Mouse (Mus musculus) frontal cortex, postnatal 36 days (tissue): ENCODE results near the gene Glis3.

ENCODE experiments used
- DNase-seq, 2 experiments: peaks; one replicate each; pipeline ENCODE4 v3.0.0; 2022; ENCODE audit warnings: low spot score in 2 of 2

Glis3 gene

DNA sequence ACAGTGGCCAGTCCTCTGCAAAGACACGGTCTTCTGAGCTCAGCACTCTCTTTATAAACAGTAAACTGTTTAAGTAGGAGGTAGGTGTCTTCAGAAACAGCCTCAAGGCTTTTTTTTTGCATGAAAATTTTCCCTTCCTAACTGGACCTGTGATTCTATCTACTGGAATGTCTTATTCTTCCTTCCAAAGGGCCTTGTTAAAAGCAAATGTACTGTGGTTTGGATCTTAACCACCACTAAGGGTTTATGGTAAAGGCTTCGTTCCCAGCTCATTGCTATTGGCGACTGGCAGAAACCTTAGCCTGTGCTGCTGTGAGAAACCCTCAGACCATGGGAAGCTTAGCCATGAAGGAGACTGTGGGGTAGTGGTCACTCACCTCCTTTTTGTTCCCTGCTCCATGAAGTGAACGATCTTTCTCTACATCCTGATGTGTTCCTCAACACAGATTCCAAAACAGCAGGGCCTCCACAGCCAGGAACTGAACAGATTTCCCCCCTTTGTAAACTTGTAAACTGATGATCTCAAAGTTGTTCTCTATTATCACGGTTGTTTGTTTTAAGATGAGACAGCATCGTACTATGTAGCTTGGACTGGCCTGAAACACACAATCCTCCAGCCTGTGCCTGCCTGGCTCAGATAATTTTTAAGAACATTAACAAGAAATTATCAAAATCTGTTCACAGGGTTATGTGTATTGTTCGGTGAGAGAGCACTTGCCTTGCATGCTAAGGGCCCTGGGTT, 88.0 kb downstream of the Glis3 start:
- no peak for DNase-seq

- peak; percentile 38 to 73 for DNase-seq
Measured at GRCm38 (mm10) chr19:28580499-28580898, 99.4 kb downstream of the Glis3 start.

- DNase-seq: peak in 1 of 2 experiments; percentile 18
Measured at GRCm38 (mm10) chr19:28579724-28580375, 100.0 kb downstream of the Glis3 start.

- DNase-seq: peak; percentile 10 to 16
Measured at GRCm38 (mm10) chr19:28577023-28577422, 102.9 kb downstream of the Glis3 start.

DNA sequence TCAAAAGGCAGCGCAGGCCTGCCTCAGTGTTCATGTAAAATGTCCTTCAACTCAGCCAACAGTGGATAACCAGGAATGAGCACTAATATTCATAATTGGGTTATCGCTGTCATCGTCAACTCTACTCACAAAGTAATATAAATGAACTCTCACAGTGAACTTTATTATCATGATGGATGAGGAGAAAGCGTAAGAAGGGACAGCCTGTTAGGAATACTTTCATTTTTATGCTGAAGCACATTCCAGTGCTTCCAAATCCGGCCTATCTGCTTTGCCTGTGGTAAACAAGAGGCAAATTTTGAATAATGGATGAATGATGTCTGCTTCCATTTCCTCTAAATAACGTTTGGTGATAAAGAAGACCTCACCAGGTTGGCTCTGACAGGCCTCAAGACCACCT, 103.3 kb downstream of the Glis3 start:
- no peak for DNase-seq

DNA sequence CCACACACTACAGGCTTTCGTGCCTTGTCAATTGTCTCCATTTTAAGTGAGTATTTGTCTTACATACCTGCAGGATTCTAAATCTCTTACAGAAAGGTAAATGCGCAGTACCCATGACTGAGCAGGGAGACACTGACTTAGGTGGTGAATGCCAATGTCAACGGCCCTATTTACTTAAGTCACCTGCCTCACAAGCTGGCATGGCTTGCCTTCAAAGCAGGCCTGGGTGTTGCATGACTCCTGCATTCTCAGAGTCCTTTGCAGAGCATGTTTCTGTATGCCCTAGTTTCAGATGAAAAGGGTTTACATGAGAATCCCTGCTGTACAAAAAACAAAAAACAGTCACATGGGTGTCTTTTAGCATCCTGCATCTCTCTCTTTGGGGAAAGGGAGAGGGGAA, 106.2 kb downstream of the Glis3 start:
- DNase-seq: peak in 1 of 2 experiments; percentile 8

- DNase-seq: no peak
Measured at GRCm38 (mm10) chr19:28569856-28570255, 110.0 kb downstream of the Glis3 start.

- no peak for DNase-seq
Measured at GRCm38 (mm10) chr19:28567100-28567499, 112.8 kb downstream of the Glis3 start.

GRCm38 (mm10) chr19:28566554-28566953, 113.3 kb downstream of the Glis3 start:
- DNase-seq: no peak

GRCm38 (mm10) chr19:28561697-28562002, 118.2 kb downstream of the Glis3 start:
- DNase-seq: no peak

- no peak for DNase-seq
Measured at GRCm38 (mm10) chr19:28560801-28561696, 118.8 kb downstream of the Glis3 start.

- DNase-seq: no peak
Measured at GRCm38 (mm10) chr19:28559836-28560235, 120.0 kb downstream of the Glis3 start.

GRCm38 (mm10) chr19:28559400-28559799, 120.5 kb downstream of the Glis3 start:
- DNase-seq: no peak

- no peak for DNase-seq
Measured at GRCm38 (mm10) chr19:28558661-28559060, 121.2 kb downstream of the Glis3 start.

GRCm38 (mm10) chr19:28557559-28558328, 122.1 kb downstream of the Glis3 start:
- no peak for DNase-seq

DNA sequence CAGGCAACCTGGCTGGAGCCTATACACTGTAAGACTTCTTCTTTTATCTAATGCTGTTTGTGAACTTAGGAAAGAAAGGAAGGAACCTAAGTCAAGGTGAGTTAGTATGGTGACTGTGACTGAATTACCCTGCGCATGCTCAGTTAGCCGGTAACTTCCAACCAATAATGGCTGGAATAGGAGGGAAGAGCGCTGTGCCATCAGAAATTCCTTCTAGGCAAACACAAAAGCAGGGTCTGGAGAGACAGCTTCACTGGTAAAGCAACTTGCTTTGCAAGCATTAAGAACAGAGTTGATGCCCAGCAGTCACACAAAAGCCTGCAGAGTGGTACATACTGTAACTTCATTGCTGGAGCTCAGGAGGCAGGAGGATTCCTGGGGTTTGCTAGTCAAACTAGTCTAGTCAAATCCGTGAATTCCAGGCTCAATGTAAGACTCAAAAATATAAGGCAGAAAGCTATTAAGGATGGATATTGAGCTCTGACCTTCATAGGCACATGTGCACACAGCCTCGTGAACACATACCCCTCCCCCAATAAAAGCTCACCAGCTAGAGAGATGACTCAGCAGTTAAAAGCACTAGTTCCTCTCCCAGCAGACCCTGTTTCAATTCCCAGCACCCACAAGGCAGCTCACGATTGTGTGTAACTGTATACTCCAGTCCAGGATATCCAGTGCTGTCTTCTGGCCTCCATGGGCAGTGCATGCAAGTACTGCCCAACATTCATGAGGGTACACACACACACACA, 124.5 kb downstream of the Glis3 start:
- DNase-seq: no peak

DNA sequence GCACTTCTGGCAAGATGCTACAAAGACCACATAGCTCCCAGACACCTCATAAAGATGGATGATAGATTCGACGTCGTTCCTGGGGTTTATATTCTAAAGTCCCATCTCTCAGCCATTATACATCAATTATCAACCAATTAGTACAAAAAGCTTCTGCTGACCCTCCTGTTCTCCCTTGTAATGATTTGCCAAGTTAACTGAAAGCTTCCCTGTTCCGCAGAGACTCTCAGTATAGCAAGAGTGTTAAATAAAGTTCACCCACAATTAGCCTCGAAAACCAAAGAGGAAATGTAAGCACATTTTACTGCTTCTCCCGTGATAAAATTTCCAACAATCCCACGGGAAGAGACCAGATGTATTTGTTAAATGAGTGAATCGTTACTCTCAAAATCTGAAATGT, 129.3 kb downstream of the Glis3 start:
- no peak for DNase-seq

GRCm38 (mm10) chr19:28546933-28547332, 132.9 kb downstream of the Glis3 start:
- DNase-seq: no peak

- DNase-seq: no peak
Measured at GRCm38 (mm10) chr19:28545493-28545892, 134.4 kb downstream of the Glis3 start.

DNA sequence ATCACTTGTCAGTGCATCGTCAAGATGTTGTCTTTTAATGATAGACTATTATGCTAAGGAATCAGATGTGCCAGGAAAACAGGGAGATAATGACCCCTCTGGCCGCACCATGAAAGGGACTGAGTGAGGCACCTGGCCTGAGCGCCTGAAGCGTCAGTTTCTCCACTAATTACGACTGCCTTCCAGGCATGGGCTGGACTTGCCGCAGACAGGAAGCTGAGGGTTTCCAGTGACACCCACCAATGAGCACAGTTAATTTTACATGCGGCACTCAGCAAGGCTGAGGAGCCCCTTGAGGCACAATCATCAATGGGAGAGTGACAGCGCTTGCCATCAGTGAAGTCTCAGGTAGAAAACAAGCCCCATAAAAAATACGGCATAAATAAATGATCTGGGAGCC, 141.1 kb downstream of the Glis3 start:
- DNase-seq: no peak

GRCm38 (mm10) chr19:28534964-28535363, 144.9 kb downstream of the Glis3 start:
- no peak for DNase-seq
